Mouse (Mus musculus) myocyte (in vitro differentiated cells): ENCODE data around the gene Methig1. TPM values are rescaled to one million over a fixed set of nuclear protein-coding genes. Genes with fewer than 3 reads are reported as not detected.
A peak's percentile ranks its signal among the peaks of the same experiment; 100 is the strongest.
"Not testable (repeated sequence)": the region's sequence is repeated elsewhere in the genome, so short reads cannot be mapped to it uniquely, and the experiment has no call there.

Experiments
- H3K27me3 ChIP-seq: one replicate; pipeline ENCODE4 v1.6.1; 2011; ENCODE audit not compliant: control insufficient read depth, insufficient read depth, insufficient read length
- H3K36me3 ChIP-seq: one replicate; pipeline ENCODE4 v1.6.1; 2011; ENCODE audit not compliant: control insufficient read depth, insufficient read depth
- H3K4me2 ChIP-seq: one replicate; pipeline ENCODE4 v1.6.1; 2011; ENCODE audit warnings: low read depth, control low read depth
- H3K4me3 ChIP-seq: one replicate; pipeline ENCODE4 v1.5.1; 2011; ENCODE audit warnings: mild to moderate bottlenecking, control low read depth, moderate library complexity
- H3K79me2 ChIP-seq: one replicate; pipeline ENCODE4 v1.6.1; 2011; ENCODE audit not compliant: control insufficient read depth, insufficient read depth
- H3ac ChIP-seq: one replicate; pipeline ENCODE4 v1.6.1; 2011; ENCODE audit not compliant: control insufficient read depth, insufficient read length
- CEBPB ChIP-seq: IDR thresholded peaks from 2 replicates; pipeline ENCODE4 v1.6.1; 2011; ENCODE audit warnings: mild to moderate bottlenecking, moderate library complexity; ENCODE audit not compliant: poor library complexity, insufficient read depth, severe bottlenecking
- E2F4 ChIP-seq: IDR thresholded peaks from one replicate; pipeline ENCODE4 v1.6.1; 2011; ENCODE audit warnings: mild to moderate bottlenecking, control low read depth, moderate library complexity; ENCODE audit not compliant: insufficient read depth
- MAX ChIP-seq: IDR thresholded peaks from one replicate; pipeline ENCODE4 v1.6.1; 2011; ENCODE audit warnings: low read depth, mild to moderate bottlenecking, control low read depth
- MYOD1 ChIP-seq, 3 experiments: IDR thresholded peaks; one replicate each; pipeline ENCODE4 v1.6.1; 2011; ENCODE audit warnings: control low read depth in 2 of 3, low read depth in 2 of 3, mild to moderate bottlenecking in 2 of 3, moderate library complexity in 1 of 3; ENCODE audit not compliant: insufficient read length in 2 of 3, control insufficient read depth in 1 of 3
- MYOG ChIP-seq, 3 experiments: IDR thresholded peaks; one replicate each; pipeline ENCODE4 v1.6.1; 2011; ENCODE audit warnings: control low read depth in 2 of 3, low read depth in 2 of 3, mild to moderate bottlenecking in 2 of 3; ENCODE audit not compliant: insufficient read length in 2 of 3, control insufficient read depth in 1 of 3, insufficient read depth in 1 of 3
- POLR2A ChIP-seq: IDR thresholded peaks from one replicate; pipeline ENCODE4 v1.6.1; 2011; ENCODE audit warnings: low read depth, mild to moderate bottlenecking, control low read depth, moderate library complexity; ENCODE audit not compliant: insufficient read length
- POLR2AphosphoS2 ChIP-seq: IDR thresholded peaks from one replicate; pipeline ENCODE4 v1.6.1; 2011; ENCODE audit warnings: low read depth, control low read depth; ENCODE audit not compliant: insufficient read length
- REST ChIP-seq: IDR thresholded peaks from one replicate; pipeline ENCODE4 v1.6.1; 2011; ENCODE audit warnings: mild to moderate bottlenecking, control low read depth, moderate library complexity; ENCODE audit not compliant: insufficient read depth, insufficient read length
- SRF ChIP-seq: IDR thresholded peaks from one replicate; pipeline ENCODE4 v1.6.1; 2011; ENCODE audit warnings: low read depth; ENCODE audit not compliant: control insufficient read depth, insufficient read length
- TCF12 ChIP-seq: IDR thresholded peaks from one replicate; pipeline ENCODE4 v1.6.1; 2011; ENCODE audit warnings: mild to moderate bottlenecking, control low read depth; ENCODE audit not compliant: poor library complexity, insufficient read depth, severe bottlenecking
- TCF3 ChIP-seq: IDR thresholded peaks from one replicate; pipeline ENCODE4 v1.6.1; 2011; ENCODE audit warnings: low read depth, control low read depth; ENCODE audit not compliant: insufficient read length
- USF1 ChIP-seq: IDR thresholded peaks from one replicate; pipeline ENCODE4 v1.6.1; 2011; ENCODE audit warnings: low read depth, mild to moderate bottlenecking, control low read depth, moderate library complexity
- polyA plus RNA-seq: library from polyadenylated mRNA; unstranded; fragments of >200 nt; fragmentation: generic; extraction: Trizol; gene quantifications from one replicate; pipeline ENCODE4 v1.2.1, GENCODE M21; 2012; ENCODE audit warnings: missing spikeins

Gene Methig1
- polyA plus RNA-seq, 1 experiment: not detected

DNA sequence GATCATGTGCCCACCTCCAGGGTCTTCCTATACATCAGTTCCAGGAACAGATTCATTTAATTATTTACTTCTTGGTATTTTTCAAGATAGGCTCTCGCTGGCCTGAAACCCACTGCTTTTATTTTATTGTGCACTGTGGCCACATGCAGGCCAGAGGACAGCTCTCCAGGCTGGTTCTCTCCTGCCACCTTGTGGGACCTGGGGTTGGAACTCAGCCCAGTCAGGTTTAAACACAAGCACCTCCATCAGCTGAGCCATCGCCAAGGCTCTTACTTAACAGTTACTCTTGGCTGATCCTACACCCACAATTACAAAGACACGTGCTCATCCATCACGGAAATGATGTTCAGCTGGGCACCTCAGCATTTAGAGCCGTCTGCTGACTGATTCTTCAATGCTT lies 31.8 kb upstream of the Methig1 start:
- no peaks in the 10 kb centered on the region for H3K27me3 ChIP-seq
- no peak overlapping the region for H3K4me2 ChIP-seq

DNA sequence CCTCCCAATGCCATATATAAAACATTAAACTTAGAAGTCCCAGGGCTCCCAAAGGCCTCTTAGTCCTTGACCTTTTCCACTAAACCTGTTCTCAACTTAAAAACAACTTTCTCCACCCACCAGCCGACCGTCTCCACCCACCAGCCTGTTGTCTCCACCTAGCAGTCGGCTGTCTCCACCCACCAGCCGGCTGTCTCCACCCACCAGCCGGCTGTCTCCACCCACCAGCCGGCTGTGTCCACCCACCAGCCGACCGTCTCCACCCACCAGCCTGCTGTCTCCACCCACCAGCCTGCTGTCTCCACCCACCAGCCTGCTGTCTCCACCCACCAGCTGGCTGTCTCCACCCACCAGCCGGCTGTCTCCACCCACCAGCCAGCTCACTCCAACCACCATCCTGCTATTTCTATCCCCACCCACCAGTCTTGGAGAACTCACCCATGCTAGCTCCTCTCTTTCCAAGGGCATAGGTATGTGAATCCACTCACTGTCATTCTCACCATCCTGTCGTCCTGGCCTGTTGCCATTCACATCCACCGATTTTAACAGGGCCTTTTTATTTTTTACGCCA lies 28.8 kb upstream of the Methig1 start:
- Histone ChIP-seq H3K4me3 (no peak overlapping the region), H3K4me2 (no peak overlapping the region), H3K36me3 (no peaks in the 10 kb centered on the region), H3K79me2 (no peaks in the 10 kb centered on the region), H3ac (no peak overlapping the region), H3K27me3 (peaks cover 5% of the 10 kb centered on the region)
- TF ChIP-seq MYOD1 (IDR thresholded peaks at IDR 0.05; ENCODE audit: control insufficient read depth in 1 of 3, insufficient read length in 2 of 3, low read depth in 2 of 3): peak in 1 of 3 experiments; percentile 11
- TF ChIP-seq TCF12: no peak

More for the DNA sequence above, 31.8 kb upstream of the Methig1 start:
- Histone ChIP-seq H3K36me3 (no peaks in the 10 kb centered on the region), H3K79me2 (no peaks in the 10 kb centered on the region), H3ac (no peak overlapping the region), H3K4me3 (no peak overlapping the region)
- TF ChIP-seq POLR2AphosphoS2: no peak
- no peak for TF ChIP-seq TCF12
- TF ChIP-seq E2F4: no peak
- TF ChIP-seq REST: no peak
- TF ChIP-seq MYOD1 (IDR thresholded peaks at IDR 0.05; ENCODE audit: control insufficient read depth in 1 of 3, insufficient read length in 2 of 3, low read depth in 2 of 3): no peak
- TF ChIP-seq SRF: no peak
- no peak for TF ChIP-seq MAX

DNA sequence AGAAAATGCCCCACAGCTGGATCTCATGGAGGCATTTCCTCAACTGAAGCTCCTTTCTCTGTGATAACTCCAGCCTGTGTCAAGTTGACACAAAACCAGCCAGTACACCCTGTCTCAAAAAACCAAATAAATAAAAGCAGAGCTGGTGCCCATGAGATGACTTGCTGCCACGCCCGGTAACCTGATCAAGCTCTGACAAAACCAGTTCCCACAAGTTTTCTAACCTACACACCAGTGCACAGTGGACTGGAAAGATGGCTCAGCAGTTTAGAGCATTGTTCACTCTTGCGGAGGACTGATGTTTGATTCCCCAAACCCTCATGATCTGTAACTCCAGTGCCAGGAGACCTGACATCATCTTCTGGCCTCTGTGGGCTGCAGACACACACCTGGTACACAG lies 27.7 kb upstream of the Methig1 start:
- H3K36me3 ChIP-seq: no peaks in the 10 kb centered on the region
- TF ChIP-seq POLR2A (no peak), REST (no peak), SRF (no peak), CEBPB (no peak), TCF3 (no peak), USF1 (no peak), MYOG (IDR thresholded peaks at IDR 0.05; ENCODE audit: control insufficient read depth in 1 of 3, insufficient read depth in 1 of 3, insufficient read length in 2 of 3, low read depth in 2 of 3) (no peak), MYOD1 (IDR thresholded peaks at IDR 0.05; ENCODE audit: control insufficient read depth in 1 of 3, insufficient read length in 2 of 3, low read depth in 2 of 3) (no peak), E2F4 (no peak), MAX (no peak), POLR2AphosphoS2 (no peak), TCF12 (no peak)
- H3K79me2 ChIP-seq: no peaks in the 10 kb centered on the region
- no peak overlapping the region for H3ac ChIP-seq
- H3K27me3 ChIP-seq: peaks cover 5% of the 10 kb centered on the region
- no peak overlapping the region for H3K4me3 ChIP-seq
- H3K4me2 ChIP-seq: no peak overlapping the region

DNA sequence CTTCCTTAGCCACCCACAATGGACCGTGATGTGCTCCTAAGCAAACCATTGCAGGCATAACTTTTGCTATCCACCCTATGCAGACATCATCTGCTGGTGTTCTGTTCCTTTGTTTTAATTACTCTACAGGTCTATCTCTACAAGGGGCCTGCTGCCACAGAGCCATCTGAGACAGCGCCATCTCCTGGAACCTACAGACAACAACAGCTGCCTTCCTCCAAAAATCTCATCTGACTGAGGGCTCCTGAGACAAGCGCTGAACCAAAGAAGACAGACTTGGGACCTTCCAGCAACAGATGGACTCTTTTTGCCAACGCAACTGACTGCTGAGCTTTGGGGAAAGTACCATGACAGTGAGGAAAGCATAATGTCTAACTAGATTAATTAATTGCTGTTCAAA lies 24.9 kb upstream of the Methig1 start:
- H3K79me2 ChIP-seq, H3K27me3 ChIP-seq, H3ac ChIP-seq, H3K4me2 ChIP-seq, H3K4me3 ChIP-seq, H3K36me3 ChIP-seq: not testable (repeated sequence)

DNA sequence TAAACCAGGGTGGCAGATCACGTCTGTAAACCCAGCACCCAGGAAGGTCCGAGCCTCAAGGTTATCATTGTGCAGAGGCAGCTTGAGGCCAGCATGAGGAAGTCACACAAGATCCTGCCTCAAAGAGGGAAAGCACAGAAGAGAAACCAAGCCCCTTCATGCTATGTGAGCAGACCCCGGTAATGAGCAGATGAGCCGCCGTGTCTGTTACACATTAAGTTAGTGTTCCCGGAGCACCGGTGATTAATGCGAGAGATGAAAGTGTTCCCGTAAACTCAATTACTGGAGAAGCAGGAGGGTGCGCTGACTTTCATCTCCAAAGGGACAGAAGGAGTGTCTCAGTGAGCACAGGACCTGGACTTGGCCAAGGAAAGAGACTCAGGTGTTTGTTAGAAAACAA lies 23.6 kb upstream of the Methig1 start:
- not testable (repeated sequence) for H3K79me2 ChIP-seq, H3ac ChIP-seq, H3K27me3 ChIP-seq, H3K36me3 ChIP-seq, H3K4me3 ChIP-seq, H3K4me2 ChIP-seq

DNA sequence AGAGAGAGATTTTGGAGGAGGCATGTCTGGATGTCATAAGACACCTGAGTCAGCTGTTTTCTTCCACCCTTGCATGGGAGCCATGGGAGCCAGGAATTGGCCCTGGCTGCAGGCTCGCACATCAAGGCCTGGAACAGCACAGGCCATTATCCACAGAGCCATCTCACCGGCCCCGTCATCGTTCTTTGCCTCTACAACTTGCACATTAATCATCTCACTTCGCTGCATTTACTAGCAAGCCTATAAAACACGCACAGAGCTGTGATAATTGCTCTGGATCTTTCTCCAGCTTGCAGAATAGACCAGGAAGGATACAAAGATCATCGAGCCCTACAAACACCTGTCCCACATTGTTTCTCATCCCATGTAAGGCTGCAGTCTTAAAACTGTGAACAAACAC lies 22.2 kb upstream of the Methig1 start:
- H3ac ChIP-seq: no peak overlapping the region
- H3K79me2 ChIP-seq: no peaks in the 10 kb centered on the region
- no peaks in the 10 kb centered on the region for H3K36me3 ChIP-seq
- H3K4me3 ChIP-seq: no peak overlapping the region
- no peak for TF ChIP-seq POLR2A
- no peak for TF ChIP-seq USF1
- TF ChIP-seq REST: no peak
- TF ChIP-seq SRF: no peak
- no peak for TF ChIP-seq TCF12
- no peak for TF ChIP-seq TCF3
- no peak for TF ChIP-seq CEBPB
- TF ChIP-seq MYOG (IDR thresholded peaks at IDR 0.05; ENCODE audit: control insufficient read depth in 1 of 3, insufficient read depth in 1 of 3, insufficient read length in 2 of 3, low read depth in 2 of 3): no peak
- TF ChIP-seq E2F4: no peak
- no peak for TF ChIP-seq MAX
- no peak for TF ChIP-seq MYOD1 (IDR thresholded peaks at IDR 0.05; ENCODE audit: control insufficient read depth in 1 of 3, insufficient read length in 2 of 3, low read depth in 2 of 3)
- TF ChIP-seq POLR2AphosphoS2: no peak
- H3K4me2 ChIP-seq: no peak overlapping the region
- H3K27me3 ChIP-seq: peaks cover 5% of the 10 kb centered on the region

DNA sequence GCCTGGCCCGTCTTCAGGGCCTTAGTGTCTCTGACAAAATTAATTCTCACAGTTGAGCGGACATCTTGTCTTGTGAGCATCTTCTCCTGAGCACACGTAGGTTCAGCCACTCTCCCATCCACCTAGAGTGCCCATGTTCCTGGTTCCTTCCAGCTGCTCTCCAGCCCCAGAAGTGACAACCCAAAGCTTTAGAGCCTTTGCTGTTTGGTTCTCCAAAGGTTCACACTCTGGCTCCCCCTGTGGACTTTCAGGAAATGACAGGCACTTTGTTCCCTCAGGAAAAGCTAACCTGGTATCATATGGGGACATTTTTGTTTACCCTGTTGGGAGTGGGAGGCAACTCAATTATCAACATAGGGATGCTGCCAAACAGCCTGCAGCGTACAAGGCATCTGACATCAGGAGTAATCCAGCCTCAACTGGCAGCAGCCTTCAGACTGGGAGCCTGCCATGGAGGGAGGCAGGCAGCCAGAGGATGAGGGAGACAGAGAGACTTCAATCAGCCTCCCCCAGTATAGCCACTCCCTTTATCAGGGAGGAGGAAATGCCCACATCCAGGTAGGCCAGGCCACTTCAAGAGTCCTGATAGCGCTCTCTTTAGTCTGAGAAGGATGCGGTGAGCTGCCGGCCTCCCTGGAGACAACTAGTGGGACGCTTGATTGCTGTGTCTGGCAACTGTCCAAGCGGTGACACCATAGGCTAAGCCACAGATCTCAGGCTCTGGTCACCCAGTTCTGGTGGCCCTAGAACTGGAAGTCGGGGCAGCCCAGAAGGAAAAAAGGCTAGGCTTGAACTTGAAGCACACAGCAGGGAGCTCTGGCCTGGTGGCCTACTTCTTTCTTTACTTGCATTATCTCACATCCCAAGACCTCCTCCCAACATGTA lies 20.6 kb upstream of the Methig1 start:
- not testable (repeated sequence) for H3K36me3 ChIP-seq

More for the DNA sequence above, 20.6 kb upstream of the Methig1 start:
- not testable (repeated sequence) for H3K4me3 ChIP-seq, H3K79me2 ChIP-seq, H3ac ChIP-seq, H3K4me2 ChIP-seq, H3K27me3 ChIP-seq
